Mouse (Mus musculus): ENCODE data around the gene Myb.

DNA sequence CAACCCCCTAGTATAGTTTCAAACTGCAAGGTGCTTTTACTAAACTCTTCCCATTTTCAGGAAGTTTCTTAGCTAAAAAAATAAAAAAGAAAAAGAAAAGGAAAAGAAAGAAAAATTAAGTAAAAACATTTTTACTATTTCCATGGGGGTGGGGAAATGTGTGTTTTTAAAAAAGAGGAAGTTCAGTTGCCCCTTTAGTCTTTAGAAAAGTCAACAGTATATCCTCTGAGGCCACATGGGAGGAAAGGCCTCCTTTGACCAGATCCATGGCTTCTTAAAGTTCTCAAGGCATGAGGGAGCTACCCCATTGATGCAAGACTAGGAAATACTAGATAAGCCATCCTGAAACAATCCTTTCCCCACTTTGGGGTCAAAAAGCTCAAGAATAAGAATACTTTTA is 9.5 kb downstream of the Myb start:
- no peak for TF ChIP-seq CTCF (IDR thresholded peaks at IDR 0.05; ENCODE audit: low read depth)
- no peak for TF ChIP-seq EP300 (IDR thresholded peaks at IDR 0.05; ENCODE audit: low read depth)
